Mouse (Mus musculus): ENCODE results near the gene Cox7b.

DNA sequence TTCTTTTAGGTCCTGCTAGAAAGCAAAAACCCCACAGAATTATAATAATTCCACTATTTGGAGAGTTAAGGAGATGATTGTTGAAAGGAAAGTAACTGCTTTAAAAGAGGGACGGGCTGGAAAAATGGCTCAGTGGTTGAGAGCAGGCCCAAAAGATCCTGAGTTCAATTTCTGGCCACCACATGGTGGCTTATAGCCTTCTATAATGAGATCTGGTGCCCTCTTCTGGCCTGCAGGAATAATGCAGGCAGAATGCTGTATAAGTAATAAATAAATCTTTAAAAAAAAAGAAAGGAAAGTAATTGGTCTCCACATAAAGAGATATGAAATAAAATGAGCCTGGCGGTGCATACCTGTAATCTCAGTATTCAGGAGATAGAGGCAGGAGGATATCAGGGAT is 2.3 kb upstream of the Cox7b start:
- no peak for TF ChIP-seq GATA1 (IDR thresholded peaks at IDR 0.05; ENCODE audit: borderline replicate concordance, low read length)
- no peak for TF ChIP-seq FLI1 (IDR thresholded peaks at IDR 0.05; ENCODE audit: low read length)
